Mouse (Mus musculus) liver, embryonic 14.5 days (tissue): ENCODE results near the gene Lrrc75a. TPM values are rescaled to one million over a fixed set of nuclear protein-coding genes. Genes with fewer than 3 reads are reported as not detected.

ENCODE experiments used
- ATAC-seq: fragments of 200-750 bp; cut with Nextera tagmentation; 2 replicates; pipeline ENCODE4 v1.8.0; 2017; ENCODE audit warnings: moderate number of reproducible peaks, mild to moderate bottlenecking, moderate library complexity; ENCODE audit not compliant: insufficient read depth
- DNase-seq, 3 experiments: peaks; one replicate each; pipeline ENCODE4 v3.0.0-alpha.2; 2012 to 2013; ENCODE audit warnings: low read depth in 3 of 3, low spot score in 3 of 3
- H3K27ac ChIP-seq: fragments of 300-500 bp; sonication (generic); 2 replicates; pipeline ENCODE4 v1.5.1; 2014; ENCODE audit warnings: moderate library complexity, mild to moderate bottlenecking, control low read depth, inconsistent platforms
- H3K27me3 ChIP-seq: fragments of 300-500 bp; sonication (generic); 2 replicates; pipeline ENCODE4 v1.6.1; 2014; ENCODE audit warnings: mild to moderate bottlenecking, low read length, moderate library complexity; ENCODE audit not compliant: control insufficient read depth, insufficient read depth
- H3K36me3 ChIP-seq: fragments of 300-500 bp; sonication (generic); replicated peaks from 2 replicates; pipeline ENCODE4 v1.6.1; 2014; ENCODE audit warnings: low read depth; ENCODE audit not compliant: control insufficient read depth, insufficient read depth
- H3K4me1 ChIP-seq, 2 experiments: fragments of 200-500 bp in 1 of 2; fragments of 300-500 bp in 1 of 2; sonication (generic) in 1 of 2; replicated peaks; 2 replicates each; pipeline ENCODE4 v1.6.1; 2012 to 2014; ENCODE audit warnings: antibody characterized with exemption in 1 of 2, inconsistent platforms in 1 of 2, low read length in 1 of 2; ENCODE audit not compliant: control insufficient read depth in 2 of 2, insufficient read depth in 2 of 2
- H3K4me2 ChIP-seq: fragments of 300-500 bp; sonication (generic); 2 replicates; pipeline ENCODE4 v1.6.1; 2014; ENCODE audit warnings: low read depth, mild to moderate bottlenecking, control low read depth, moderate library complexity
- H3K4me3 ChIP-seq, 2 experiments: fragments of 200-500 bp in 1 of 2; fragments of 300-500 bp in 1 of 2; sonication (generic) in 1 of 2; 2 replicates each; pipeline ENCODE4 v1.5.1; 2012 to 2014; ENCODE audit warnings: low read depth in 2 of 2, low read length in 2 of 2, mild to moderate bottlenecking in 2 of 2, control low read depth in 1 of 2, inconsistent platforms in 1 of 2, moderate library complexity in 1 of 2; ENCODE audit not compliant: insufficient read depth in 1 of 2
- H3K9ac ChIP-seq: fragments of 300-500 bp; sonication (generic); replicated peaks from 2 replicates; pipeline ENCODE4 v1.6.1; 2014; ENCODE audit warnings: mild to moderate bottlenecking, control low read depth, moderate library complexity
- H3K9me3 ChIP-seq: fragments of 300-500 bp; sonication (generic); 2 replicates; pipeline ENCODE4 v1.6.1; 2016; ENCODE audit warnings: low read length, mixed read lengths; ENCODE audit not compliant: control insufficient read depth
- CTCF ChIP-seq: IDR thresholded peaks from 2 replicates; pipeline ENCODE4 v1.5.1; 2016; ENCODE audit warnings: antibody characterized with exemption, low read depth, control low read depth
- EP300 ChIP-seq: IDR thresholded peaks from 2 replicates; pipeline ENCODE4 v1.6.1; 2016; ENCODE audit warnings: antibody characterized with exemption, low read depth
- WGBS: fragments of 180-500 bp; shearing (Covaris S2); extraction: QIAGEN DNeasy Blood & Tissue Kit; methylation state at CpG from one replicate; pipeline ENCODE4 v1.1.7; 2014; ENCODE audit not compliant: insufficient replicate concordance; 5-methylcytosine and 5-hydroxymethylcytosine counted together
- polyA plus RNA-seq, 2 experiments: library from polyadenylated mRNA; depleted of rRNA in 1 of 2; stranded (reverse) in 1 of 2; unstranded in 1 of 2; fragments of >200 nt; fragmentation: Nextera tagmentation in 1 of 2; extraction: Ambion mirVana in 1 of 2; gene quantifications; 2 replicates each; pipeline versions ENCODE4 v1.2.1 to v1.2.3; 2012 to 2014

The Lrrc75a gene
- polyA plus RNA-seq, 2 experiments: 0.99 to 1.1 TPM

DNA sequence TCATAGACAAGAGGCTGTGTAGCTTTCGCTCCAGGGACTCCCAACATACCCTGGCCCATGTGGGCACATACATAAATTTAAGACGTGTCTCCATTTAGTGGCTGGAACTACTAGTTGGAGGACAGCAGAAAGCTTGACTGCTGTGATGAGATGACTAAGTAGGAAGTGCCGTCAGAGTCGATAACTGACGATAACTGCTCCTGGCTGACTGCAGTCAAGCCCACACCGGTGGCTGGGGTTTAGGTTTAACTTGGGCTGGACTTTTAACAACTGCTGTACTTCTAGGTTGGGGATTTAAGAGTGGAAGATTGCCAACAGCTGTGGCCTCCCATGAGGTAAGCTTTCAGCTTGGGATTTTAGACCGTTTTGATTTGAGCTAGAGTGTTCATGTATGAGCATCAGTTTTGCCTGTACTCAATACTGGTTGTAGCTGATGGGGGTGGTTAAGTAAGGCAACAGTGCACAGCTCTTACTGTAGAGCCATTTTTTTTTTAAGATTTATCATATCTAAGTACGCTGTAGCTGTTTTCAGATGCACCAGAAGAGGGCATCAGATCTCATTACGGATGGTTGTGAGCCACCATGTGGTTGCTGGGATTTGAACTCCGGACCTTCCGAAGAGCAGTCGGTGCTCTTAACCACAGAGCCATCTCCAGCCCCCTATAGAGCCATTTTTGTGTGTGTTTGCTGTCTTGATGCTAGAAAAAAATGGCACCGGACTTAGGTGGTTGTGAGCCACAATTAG lies 44.8 kb downstream of the Lrrc75a start:
- H3K27me3 ChIP-seq: no peaks in the 10 kb centered on the region
- peak; percentile 15; the same call in 1 of the 2 replicates for ATAC-seq
- peak overlapping the region; percentile 68 for H3K4me2 ChIP-seq
- no peak for DNase-seq
- H3K36me3 ChIP-seq: peaks cover 40% of the 10 kb centered on the region
- TF ChIP-seq EP300 (no peak), CTCF (peak; percentile 57)
- H3K27ac ChIP-seq: peak overlapping the region; percentile 94
- peak overlapping the region; percentile 96 for H3K9ac ChIP-seq
- H3K4me1 ChIP-seq: peaks cover 12 to 14% of the 10 kb centered on the region in 2 experiments
- H3K9me3 ChIP-seq: no peaks in the 10 kb centered on the region
- WGBS: under 1% methylated on average over 13 of the region's 13 CpGs
- peak overlapping the region; percentile 80 to 95 for H3K4me3 ChIP-seq

DNA sequence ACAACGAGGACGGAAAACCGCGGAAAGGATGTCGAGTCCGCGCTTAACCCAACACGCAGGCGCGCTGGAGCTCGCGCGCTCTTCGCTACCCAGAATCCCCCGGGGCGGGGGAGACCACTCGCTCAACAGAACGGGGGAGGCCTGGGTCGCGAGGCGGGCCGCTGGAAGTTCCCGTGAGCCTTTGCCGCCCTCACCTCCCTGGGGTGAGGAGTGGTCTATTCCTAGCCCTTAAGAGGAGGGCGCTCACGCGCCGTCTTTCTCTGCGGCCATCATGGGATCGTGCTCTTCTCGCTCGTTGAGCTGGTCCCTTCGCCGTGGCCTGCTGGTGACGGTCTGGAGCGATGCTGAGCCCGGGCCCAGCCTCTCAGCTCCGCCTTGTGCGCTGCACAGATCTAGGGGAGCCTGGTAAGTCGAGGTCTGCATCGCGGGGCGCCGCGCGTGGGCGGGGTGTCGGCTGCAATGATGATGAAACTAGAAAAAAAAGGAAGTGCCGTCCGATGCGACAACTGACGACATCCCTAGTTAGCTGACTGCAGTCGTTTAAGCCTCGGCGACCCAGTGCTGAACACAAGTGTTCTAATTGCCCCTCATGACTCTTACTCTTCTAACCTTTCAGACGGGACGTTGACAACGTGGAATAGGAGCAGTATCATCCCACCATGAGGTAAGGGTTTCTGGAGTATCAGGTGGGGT lies 45.6 kb downstream of the Lrrc75a start:
- H3K27ac ChIP-seq: peak overlapping the region; percentile 94
- H3K4me1 ChIP-seq: peaks cover 12 to 14% of the 10 kb centered on the region in 2 experiments
- H3K4me2 ChIP-seq: peak overlapping the region; percentile 68
- WGBS: under 1% methylated on average over 58 of the region's 58 CpGs
- peaks cover 40% of the 10 kb centered on the region for H3K36me3 ChIP-seq
- no peaks in the 10 kb centered on the region for H3K9me3 ChIP-seq
- H3K4me3 ChIP-seq: peak overlapping the region; percentile 80 to 95
- no peaks in the 10 kb centered on the region for H3K27me3 ChIP-seq
- peak overlapping the region; percentile 96 for H3K9ac ChIP-seq
- TF ChIP-seq CTCF (peak; percentile 33), EP300 (peak; percentile 55)
- DNase-seq: peak; percentile 95
- ATAC-seq: peak; percentile 87

DNA sequence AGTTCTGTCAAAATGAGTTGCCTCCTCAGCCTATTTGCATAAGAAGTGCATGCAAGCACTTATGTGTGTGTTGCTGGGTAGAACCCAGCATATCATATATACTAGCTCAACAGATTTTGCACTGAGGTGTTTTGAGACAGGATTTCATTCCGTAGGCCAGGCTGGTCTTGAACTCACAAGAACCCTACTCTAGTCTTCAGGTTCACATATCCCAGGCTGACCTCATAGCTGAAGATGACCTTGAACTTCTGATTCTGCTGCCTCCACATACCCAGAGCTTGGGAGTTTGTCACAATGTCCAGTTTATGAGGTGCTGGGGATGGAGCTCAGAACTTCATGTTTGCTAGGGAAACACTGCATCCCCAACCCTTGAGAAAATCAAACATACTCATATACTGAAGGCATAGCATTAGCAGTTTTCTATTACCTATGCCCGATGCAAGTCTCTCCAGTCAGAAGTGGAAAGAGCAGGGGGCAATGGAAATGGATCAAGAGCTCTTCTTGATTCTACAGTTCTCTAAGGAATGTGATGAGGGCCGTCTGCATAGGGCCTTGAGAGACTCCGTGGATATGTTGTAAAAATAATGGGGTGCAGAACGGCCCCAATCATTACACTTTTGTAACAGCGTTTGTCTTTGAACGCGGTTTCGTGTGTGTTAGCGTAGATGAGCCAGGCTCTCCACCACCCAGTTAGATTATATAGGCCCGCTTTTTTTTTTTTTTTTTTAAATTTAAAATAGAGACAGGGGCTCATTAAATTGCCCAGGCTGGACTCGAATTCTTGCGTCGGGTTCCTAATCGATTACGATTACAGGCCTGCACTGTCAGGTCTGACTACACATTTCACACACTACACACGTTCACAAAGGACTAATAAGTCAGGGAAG lies 46.3 kb downstream of the Lrrc75a start:
- H3K27me3 ChIP-seq: no peaks in the 10 kb centered on the region
- H3K27ac ChIP-seq: peak overlapping the region; percentile 86
- peaks cover 32% of the 10 kb centered on the region for H3K36me3 ChIP-seq
- no peak for DNase-seq
- peak; percentile 3; the same call in 1 of the 2 replicates for ATAC-seq
- H3K4me1 ChIP-seq: peaks cover 12 to 14% of the 10 kb centered on the region in 2 experiments
- no peaks in the 10 kb centered on the region for H3K9me3 ChIP-seq
- 12% methylated on average over 17 of the region's 17 CpGs for WGBS
- no peak for TF ChIP-seq EP300
- TF ChIP-seq CTCF: no peak
- peak overlapping the region; percentile 68 for H3K4me2 ChIP-seq
- peak overlapping the region; percentile 69 to 80 for H3K4me3 ChIP-seq
- H3K9ac ChIP-seq: peak overlapping the region; percentile 72

DNA sequence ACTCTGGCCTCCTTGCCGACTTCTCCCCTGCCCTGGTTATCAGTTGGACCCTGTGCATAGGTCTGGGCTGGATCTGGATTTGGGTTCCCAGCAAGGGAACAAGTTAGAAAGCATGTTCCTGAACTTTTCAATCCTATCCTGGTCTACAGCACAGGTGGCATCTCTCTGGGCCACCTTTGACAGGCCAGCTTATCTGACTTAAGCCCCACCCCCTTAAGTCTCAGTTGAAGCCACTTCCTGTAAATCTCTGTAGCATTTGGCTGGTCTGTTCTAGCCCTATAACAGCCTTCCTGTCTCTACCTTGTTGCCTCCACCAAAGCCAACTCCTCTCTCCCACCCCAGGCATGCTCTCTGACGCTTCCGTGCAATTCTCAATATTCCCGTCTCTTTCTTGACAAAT lies 49.8 kb downstream of the Lrrc75a start:
- Histone ChIP-seq H3K27me3 (no peaks in the 10 kb centered on the region), H3K27ac (no peak overlapping the region), H3K9me3 (no peaks in the 10 kb centered on the region), H3K4me3 (no peak overlapping the region), H3K4me1 (peaks cover 4 to 7% of the 10 kb centered on the region in 2 experiments), H3K4me2 (no peak overlapping the region), H3K36me3 (no peaks in the 10 kb centered on the region; the same call in 1 of the 2 replicates), H3K9ac (no peak overlapping the region)
- ATAC-seq (no peak), DNase-seq (no peak)
- TF ChIP-seq EP300 (no peak), CTCF (no peak)
- 61% methylated on average over 4 of the region's 4 CpGs for WGBS
